Mouse (Mus musculus) gastrocnemius, postnatal 10 days (tissue): Measurements from ENCODE around the gene Tmco4. TPM values are rescaled to one million over a fixed set of nuclear protein-coding genes. Genes with fewer than 3 reads are reported as not detected.
A peak's percentile ranks its signal among the peaks of the same experiment; 100 is the strongest.
"Not testable (repeated sequence)": the region's sequence is repeated elsewhere in the genome, so short reads cannot be mapped to it uniquely, and the experiment has no call there.

ENCODE experiments used
- DNase-seq: peaks from one replicate; pipeline ENCODE4 v3.0.0; 2021; ENCODE audit warnings: mixed read lengths
- total RNA-seq, 2 experiments: library from RNA; stranded (reverse); gene quantifications; 2 replicates each; pipeline ENCODE4 v1.2.3; 2021

The Tmco4 gene
- total RNA-seq, 2 experiments from 2014 or later: 3.8 to 4.5 TPM

DNA sequence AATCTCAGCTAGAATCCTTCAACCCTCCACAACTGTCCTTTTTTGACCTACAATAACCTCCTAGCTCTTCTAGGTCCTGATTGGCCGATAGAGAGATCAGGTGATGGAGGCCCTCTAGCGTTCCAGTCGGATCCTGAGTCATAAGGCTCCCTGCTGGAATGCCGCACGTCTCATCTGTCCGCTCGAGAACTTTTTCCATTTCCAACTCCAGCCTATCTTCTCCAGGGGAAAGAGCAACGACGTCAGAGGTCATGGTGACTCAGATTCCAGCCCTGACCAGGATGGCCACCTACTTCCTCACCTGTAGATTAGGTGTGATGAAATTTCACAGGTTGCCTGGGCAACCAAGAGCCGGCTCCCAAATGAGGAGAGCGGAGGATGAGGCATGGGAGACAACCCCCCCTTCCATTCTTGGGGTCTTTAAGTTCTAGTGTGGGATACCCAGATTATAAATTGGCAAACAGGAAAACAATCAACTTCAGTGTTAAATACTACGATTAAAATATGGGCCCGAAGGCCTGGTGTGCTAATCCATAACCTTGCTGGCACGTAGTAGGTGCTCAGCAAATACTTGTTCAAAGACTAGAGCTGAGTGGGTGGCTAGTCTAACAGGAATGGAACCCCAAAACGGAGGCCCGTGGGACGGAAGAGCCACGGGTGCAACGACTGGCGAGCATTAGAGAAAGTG, 405 bp upstream of the Tmco4 start:
- DNase-seq: peak; percentile 44

DNA sequence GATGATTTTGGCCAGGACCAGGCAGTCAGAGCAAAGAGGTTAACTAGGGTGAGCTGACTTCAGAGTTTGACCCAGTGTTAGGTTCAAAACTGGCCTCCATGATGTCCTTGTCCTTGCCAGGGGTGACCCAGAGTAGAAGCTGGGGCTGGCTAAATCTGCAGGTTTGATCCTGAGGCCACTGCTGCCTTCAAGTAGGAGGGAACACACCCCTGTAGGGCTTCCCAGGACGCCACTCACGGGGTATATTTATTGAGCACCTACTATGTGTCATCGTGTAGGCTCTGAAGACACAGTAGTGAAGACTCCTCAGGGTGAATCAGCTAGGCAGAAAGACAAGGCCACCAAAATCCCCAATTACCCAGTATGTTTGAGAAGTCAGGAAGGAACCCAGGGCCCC, 1.0 kb downstream of the Tmco4 start:
- no peak for DNase-seq

DNA sequence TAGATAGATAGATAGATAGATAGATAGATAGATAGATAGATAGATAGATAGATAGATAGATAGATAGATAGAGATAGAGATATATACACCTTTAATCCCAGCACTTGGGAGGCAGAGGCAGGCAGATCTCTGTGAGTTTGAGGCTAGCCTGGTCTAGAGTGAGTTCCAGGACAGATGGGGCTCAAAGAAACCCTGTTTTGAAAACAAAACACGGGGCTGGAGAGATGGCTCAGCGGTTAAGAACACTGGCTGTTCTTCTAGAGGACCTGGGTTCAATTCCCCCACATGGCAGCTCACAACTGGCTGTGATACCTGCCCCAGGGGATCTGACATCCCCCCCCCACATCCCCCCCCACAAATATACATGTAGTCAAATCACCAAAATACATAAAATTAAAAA, 1.9 kb downstream of the Tmco4 start:
- not testable (repeated sequence) for DNase-seq

DNA sequence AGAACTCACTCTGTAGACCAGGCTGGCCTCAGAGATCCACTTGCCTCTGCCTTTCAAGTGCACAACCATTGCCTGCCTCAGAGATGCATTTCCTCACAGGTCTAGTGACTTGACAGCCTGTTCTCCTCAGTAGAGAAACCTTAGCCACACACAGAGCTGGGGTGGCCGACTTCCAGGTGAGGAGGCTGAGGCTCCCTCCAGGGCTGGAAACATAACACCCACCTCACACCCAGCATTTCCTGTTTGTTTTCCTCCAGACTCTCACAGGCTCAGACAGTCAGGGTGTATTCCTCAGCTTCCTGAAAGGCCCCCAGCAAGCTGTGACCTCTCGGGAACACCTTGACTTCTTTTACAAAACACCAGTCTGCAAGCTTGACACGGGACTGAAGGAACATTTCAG, 2.5 kb downstream of the Tmco4 start:
- no peak for DNase-seq

DNA sequence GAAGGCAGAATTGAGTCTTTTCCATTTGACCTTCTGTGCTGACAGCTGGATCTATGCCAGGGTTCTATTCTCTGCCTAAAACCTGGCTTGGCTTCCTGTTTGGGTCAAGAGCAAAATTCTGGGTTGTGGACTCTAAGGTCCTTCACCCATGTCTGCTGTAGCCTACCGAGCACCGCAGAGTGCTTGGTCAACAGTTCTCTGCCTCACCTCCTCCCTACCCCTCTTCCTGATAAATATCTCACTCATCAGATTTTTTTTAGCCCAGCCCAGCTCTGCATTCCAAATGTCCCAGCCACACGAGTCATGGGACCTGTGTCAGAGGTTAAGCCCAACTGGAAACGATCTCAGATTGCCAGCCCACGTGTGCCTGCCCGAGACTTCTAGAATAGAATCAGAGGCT, 3.4 kb downstream of the Tmco4 start:
- no peak for DNase-seq

DNA sequence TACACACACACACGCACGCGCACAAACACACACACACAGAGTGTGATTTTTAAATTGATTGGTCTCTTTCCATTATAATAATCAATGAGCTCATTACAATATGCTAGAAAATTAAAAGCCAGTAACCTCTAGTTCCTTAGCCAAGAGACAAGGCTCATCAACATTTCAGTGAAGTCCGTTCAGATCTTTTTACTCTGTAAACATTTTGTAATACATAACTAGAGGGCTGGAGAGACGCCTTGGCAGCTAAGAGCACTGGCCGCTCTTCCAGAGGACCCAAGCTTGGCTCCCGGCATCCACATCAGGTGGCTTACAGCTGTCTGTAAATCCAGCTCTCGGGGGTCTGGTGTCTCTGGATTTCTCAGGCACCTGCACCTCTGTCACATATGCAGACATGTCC, 7.3 kb downstream of the Tmco4 start:
- DNase-seq: no peak

DNA sequence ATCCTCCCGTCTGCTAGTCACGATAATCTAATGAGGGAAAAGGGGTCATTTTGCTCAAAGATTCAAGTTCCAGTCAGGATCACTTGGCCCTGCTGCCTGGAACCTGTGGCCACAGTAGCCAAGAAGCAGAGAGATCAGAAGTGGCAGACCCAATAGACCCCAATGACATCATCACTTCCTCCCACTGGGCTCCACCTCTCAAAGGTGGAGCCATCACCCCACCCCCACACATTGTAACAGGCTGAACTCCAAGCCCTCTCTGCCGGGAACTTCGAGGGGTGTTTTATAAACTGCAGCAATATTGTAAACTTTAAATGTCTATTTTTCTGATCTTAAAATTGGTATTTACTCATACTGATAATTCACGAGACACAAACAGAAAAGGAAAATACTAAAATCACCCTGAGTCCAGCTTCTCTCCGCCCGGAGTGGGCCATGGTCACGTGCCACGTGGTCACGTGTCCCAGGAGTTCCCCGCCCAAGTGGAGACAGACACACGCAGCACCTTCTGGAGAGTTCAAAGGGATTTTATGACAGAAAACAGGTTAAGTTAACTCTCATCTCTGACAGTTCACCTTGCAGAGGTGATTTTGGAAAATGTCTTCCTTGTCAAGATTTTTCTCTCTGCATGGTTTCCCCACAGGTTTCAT, 8.2 kb downstream of the Tmco4 start:
- DNase-seq: no peak

DNA sequence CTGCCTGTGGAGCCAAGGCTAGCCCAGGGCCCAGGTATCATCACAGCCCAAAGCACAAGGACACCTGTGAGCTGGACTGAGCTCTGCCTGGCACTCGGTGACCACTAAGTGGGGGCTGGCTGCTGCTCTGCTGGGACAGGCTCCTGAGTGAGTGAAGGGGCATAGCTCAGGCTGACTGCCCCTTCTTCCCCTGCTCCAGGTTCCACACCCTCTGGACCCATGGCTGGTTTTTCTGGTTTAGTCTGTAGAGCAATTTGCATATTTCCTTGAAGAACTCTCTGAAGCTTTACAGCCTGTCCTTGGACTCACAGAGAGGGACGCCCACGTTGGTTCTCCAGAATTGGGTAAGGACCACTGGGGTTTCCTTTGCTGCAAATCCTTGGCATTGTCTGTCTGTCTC, 10.7 kb downstream of the Tmco4 start:
- no peak for DNase-seq

DNA sequence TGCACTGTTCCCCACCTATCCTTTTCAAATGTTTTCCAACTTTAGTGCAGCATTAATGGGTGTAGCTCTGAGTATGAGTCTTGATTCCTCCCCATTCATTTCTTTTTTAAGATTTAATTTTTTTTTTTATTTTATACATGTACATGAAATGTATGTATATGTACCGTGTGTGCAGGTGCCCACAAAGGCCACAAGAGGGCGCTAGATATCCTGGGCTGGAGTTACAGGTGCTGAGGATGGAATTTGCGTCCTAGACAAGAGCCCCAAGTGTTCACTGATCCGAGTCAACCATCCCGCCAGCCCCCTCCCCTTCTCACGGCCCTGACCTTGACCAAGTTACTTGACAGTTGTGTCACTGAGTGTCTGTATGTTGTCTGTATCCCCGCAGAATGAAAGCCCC, 12.1 kb downstream of the Tmco4 start:
- DNase-seq: no peak

DNA sequence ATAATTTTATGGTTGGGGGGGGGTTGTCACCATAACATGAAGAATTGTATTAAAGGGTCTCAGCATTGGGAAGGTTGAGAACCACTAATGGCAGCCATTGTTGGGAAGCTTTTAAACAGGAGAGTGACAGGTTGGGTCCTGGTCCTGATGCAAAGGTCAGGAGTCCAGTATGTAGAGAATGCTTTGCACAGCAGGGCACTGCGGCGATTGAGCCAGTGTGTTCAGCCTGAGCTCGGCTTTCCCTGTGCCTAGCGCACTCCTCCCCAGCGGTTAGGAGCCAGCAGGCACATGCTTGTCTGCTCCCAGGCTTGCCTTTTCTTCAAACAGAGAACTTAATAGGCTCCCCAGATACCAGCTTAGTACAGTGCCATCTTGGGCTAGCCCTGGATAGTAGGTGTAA, 13.6 kb downstream of the Tmco4 start:
- no peak for DNase-seq

DNA sequence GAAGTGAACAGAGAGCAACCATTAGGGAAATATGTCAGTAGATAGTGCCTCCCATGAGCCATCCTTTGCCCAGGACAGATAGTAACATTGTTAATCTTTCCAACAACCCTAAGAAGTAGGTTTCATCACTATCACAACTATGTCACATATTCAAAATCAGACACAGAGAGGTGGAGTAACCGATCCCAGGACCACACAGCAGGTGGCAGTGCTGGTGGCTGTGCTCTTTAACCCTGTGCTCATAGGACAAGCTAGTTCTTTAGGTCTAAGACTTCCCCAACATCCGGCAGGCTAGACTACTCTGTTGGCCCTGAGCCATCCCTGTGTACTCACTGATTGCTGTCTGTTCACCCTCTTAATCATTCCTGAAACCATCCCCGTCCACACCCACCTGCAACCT, 21.7 kb downstream of the Tmco4 start:
- DNase-seq: no peak

DNA sequence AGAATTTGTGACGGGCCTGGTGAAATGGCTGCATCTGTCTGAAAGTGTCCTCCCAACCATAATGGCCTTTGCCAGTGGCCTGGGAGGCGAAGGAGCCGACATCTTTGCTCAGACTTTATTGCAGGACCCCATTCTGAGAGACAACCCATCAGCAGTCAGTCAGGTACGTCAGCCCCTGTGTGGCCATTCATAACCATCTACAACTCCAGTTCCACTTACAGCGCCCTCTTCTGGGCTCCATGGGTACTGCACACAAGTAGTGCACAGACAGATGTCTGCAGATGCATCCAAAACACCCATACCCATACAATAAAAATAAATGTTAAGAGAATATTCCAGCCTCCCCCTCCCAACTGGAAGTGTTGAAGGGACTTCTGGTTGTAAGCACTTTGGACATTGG, 23.7 kb downstream of the Tmco4 start:
- no peak for DNase-seq

DNA sequence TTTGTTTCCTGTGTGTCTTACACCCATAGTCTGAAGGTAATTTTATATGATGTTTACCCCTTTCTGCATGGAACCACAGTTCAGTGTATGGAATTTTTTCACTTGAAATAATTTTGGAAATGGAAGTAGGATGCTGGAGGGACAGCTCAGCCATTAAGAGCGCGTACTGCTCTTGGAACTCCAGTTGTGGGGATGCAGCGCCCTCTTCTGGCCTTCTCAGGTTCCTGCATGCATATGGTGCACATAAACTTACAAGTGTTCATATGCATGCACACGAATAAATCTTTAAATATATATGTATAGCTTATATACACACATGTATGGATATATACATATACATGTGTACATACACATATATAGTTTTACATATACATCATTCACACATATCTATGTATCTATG, 24.4 kb downstream of the Tmco4 start:
- no peak for DNase-seq

DNA sequence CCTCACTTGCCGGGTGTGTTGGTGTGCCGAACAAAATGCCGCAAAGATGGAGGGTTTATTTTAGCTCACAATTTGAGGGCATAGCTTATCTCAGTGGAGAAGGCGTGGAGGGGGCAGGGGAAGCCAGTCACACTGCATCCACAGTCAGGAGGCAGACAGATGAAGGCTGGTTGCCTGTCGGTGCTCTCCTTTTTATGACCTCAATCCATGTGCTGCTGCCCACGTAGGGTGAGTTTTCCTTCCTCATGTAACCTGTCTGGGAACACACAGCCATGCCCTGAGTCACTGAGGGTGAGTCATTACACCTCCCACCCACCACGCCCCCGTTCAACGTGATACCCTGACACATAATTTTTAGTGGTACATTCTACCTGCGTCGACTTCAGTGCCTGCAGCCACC, 25.9 kb downstream of the Tmco4 start:
- DNase-seq: no peak

DNA sequence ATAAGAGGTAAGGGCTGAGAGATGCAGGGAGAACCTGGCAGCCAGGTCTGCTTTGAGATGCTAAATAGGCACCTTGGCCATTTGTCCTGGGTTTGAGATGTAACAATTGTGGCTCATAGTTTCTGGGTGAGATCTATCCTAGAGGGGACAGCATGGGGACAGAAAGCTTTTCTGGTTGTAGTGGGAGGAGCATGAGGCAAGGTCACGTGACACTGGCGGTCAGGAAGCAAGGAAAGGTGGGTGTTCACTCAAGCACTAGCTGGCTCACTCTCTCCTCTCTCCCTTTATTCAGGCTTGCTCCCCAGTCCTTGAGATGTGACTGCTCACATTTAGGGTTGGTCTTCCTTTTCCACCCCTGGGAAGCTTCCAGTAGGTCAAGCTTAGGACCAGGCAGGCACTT, 28.3 kb downstream of the Tmco4 start:
- no peak for DNase-seq

DNA sequence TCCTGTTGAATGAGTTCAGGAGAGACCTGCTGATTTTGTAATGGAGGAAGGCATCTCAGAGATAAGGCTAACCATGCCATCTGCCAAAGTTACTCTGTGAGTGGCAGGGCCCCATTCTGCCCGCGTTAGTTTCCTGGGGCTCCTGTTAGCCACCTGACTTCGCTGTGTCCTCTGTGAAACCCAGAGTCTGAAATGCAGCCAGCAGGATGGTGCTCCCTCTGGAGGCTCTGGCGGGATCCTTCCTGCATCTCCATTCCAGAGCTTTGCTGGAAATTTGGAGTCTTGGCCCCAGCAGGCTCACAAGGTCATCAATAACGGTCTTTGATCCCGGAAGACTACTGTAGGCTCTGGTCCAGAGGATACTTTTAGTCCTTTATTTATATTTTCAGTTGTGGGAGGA, 28.7 kb downstream of the Tmco4 start:
- no peak for DNase-seq

DNA sequence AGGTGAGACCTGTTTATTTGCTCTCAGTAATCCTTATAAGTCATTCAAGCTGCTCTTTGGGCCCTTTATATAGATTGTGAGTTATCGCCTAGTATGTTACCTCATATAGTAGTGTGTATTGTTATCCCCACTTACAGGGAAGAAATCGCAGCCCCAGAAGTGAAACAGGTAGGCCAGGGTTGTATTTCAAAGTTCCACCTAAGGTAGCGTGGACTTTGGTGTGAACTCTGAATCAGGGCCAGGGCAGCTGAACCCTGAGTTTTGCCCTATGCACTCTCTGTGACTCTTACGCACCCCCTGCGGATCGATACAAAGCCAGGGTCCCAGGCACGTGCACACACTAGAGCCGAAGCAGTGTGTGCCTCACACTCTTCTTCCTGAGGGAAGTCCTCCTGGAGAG, 31.4 kb downstream of the Tmco4 start:
- DNase-seq: no peak

DNA sequence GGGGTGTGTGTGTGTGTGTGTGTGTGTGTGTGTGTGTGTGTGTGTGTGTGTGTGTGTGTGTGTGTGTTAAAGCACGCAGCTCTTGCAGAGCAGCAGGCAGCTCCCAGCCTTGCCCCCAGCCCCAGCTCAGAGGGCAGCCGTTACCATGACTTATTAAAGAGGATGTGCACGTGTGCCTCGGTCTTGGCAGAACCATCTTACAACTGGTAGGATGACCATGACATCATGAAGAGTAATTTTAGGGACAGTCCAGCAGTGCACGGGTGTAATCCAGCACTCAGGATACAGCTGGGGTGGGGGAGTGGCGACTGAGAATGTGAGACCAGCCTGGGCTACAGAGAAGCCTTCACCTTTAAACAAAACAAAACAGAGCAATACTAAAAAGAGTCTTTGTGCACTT, 32.5 kb downstream of the Tmco4 start:
- no peak for DNase-seq

DNA sequence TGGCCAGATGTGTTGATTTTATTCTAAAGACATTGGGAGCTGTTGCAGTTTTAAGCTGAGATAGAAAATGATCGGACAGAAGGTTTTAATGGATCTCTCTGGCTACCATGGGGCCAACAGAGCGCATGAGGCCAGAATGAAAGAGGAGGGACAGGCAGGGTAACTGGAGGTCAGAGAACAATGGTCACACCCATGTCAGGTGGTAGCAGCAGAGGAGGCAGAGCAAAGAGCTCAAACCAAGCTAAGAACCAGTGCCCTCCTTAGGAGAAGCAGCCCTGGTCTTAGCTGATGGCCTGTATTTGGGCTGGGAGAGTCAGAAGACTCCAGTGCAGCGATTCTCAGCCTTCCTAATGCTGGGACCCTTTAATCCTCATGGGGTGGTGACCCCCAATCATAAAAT, 34.7 kb downstream of the Tmco4 start:
- DNase-seq: no peak

DNA sequence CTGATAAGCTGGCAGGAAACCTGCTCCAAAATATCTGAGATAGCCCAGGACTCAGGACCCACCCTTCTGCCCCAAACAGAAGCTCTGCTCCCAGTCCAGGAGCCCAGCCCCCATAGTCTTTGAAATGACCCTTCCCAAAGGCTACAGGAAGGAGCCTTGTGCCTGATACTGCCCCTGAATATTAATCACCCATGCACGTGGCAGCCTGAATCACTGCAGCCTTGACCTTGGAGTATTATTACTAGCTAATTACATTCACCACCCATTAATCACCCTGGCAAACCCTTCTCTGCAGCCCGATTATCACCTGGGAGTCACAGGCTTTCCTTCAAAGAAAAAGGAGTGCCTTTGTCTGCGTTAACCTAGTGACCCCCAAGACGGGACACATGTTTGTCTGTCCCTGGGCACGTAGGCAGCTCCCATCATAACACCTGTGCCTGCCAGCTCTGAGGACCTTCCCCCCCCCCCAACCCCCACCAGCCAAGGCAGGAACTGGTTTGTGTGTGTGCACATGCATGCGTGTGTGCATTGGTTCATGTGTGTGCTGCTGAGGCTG, 35.4 kb downstream of the Tmco4 start:
- DNase-seq: no peak

DNA sequence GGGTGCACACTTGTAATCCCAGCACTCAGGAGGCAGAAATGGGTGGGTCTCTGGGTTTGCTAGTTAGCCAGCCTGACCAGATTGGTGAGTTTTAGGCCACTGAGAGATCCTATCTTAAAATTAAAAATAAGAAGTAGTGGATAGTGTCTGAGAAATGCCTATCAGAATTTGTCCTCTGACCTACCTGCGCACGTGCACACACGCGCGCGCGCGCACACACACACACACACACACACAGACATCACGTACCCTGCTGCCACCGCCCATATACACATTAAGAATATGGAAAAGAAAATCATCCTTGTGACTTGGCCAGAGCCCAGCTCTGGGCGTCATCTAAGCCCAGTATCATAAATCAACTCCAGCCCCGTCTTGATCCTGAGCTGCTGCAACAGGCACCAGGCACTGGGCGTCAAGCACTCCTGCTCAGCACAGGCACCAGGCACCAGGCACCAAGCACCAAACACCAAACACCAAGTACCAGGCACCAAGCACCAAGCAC, 38.6 kb downstream of the Tmco4 start:
- no peak for DNase-seq

DNA sequence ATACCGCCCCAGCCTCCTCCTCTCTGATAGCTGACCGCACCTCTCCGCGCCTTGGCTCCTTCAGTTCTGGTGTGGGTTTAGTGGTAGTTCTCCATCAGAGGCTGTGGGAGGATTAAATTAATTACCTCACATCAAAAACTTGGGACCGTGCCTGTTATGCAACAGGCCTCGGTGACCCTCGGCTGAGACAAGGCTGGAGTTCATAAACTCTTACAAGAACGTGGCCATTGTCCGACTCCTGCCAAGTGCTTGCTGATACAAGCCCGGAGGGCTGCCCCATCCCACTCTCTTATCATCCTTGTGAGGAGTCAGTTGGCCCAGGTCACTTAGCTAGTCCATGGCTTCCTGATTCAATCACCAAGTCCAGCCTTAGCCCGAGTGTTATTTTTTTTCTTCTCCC, 40.6 kb downstream of the Tmco4 start:
- DNase-seq: no peak

DNA sequence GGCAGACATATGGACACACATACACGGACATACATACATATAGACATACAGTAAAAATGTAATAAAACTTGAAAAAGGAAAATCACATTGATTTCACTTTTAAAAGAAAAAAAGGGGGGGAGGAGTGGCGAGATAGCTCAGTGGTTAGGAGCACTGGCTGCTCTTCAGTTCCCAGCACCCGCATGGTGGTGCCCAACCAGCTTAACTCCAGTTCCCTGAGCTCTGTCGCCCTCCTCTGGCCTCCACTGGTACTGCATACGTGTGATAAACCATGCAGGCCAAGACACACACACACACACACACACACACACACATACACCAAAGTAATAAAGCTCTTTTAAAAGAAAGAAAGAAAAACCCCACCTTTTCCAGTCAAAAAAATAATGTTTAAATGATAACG, 42.1 kb downstream of the Tmco4 start:
- DNase-seq: no peak

DNA sequence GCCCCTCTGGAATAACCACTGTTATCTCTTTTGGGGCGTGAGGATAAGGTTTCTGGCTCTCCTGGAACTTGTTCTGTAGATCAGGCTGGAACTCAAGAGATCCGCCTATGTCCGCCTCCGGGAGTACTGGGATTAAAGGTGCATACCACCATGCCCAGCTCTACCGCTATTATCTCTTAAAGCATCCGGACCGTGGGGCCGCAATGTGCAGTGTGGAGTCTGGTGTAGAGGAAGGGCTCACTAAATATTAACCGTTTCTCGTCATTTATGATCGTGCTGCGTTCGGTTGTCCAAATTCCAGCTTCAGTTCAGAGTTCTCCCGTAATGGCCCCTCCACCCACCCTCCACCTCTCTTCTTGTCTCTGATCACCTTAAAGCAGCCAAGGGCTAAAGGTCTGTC, 45.7 kb downstream of the Tmco4 start:
- DNase-seq: no peak
